Mouse (Mus musculus) retina, postnatal 7 days (tissue): ENCODE measurements around the gene Efnb3.

Experiments used
- DNase-seq: peaks from one replicate; pipeline ENCODE4 v3.0.0-alpha.2; 2012; ENCODE audit warnings: low read depth, low spot score

Efnb3 gene

GRCm38 (mm10) chr11:69513840-69514239, 46.2 kb downstream of the Efnb3 start:
- DNase-seq: peak; percentile 61

GRCm38 (mm10) chr11:69510796-69511496, 49.1 kb downstream of the Efnb3 start:
- DNase-seq: no peak
